12 mouse cellular contexts compared by ENCODE assay signal in genomic region chr6:112255388-112256225, GRCm38 (mm10). TPM values are rescaled to one million over a fixed set of nuclear protein-coding genes. Genes with fewer than 3 reads are reported as not detected.
A peak's percentile ranks its signal among the peaks of the same experiment; 100 is the strongest.
DNase-seq lines count a peak whose midpoint lies in the region; ATAC-seq and TF ChIP-seq lines count a peak whose summit lies in the region.
"Had no signal": no experiment of that assay in that cellular context is flagged by ENCODE, and none has a peak within 500 bp of the region (broad histone marks: within the 10 kb centered on the region; RNA-seq: fewer than 3 reads in every experiment).

No protein-coding gene starts in this region.

- H3K9me3 ChIP-seq in intestine, embryonic 14.5 days (ENCODE audit: control insufficient read depth, low read length), result no peaks in the 10 kb centered on the region
- H3K9me3 ChIP-seq in intestine, postnatal 0 days (ENCODE audit: control insufficient read depth), result no peaks in the 10 kb centered on the region
- no peaks in the 10 kb centered on the region for H3K9me3 ChIP-seq in lung, postnatal 0 days (ENCODE audit: low read length)
- no peaks in the 10 kb centered on the region for H3K9me3 ChIP-seq in midbrain, embryonic 13.5 days
- H3K9me3 ChIP-seq: limb, embryonic 15.5 days had no signal

- no peaks in the 10 kb centered on the region for H3K27me3 ChIP-seq in intestine, embryonic 14.5 days (replicated peaks; ENCODE audit: control insufficient read depth, insufficient read depth, low read length)
- no peaks in the 10 kb centered on the region for H3K27me3 ChIP-seq in intestine, postnatal 0 days (replicated peaks; ENCODE audit: control insufficient read depth, insufficient read depth, low read length)
- no peaks in the 10 kb centered on the region for H3K27me3 ChIP-seq in lung, postnatal 0 days (replicated peaks; ENCODE audit: insufficient read depth, low read length)
- H3K27me3 ChIP-seq in midbrain, embryonic 13.5 days, result no peaks in the 10 kb centered on the region
- H3K27me3 ChIP-seq: limb, embryonic 15.5 days had no signal

- WGBS in intestine, embryonic 14.5 days, result 50% methylated on average over 11 of the region's 11 CpGs
- 62% methylated on average over 11 of the region's 11 CpGs for WGBS in intestine, postnatal 0 days
- WGBS in lung, postnatal 0 days, result 46% methylated on average over 11 of the region's 11 CpGs
- WGBS in midbrain, embryonic 13.5 days, result 76% methylated on average over 11 of the region's 11 CpGs

- no peak overlapping the region for H3K4me2 ChIP-seq in intestine, embryonic 14.5 days (ENCODE audit: low read length)
- H3K4me2 ChIP-seq in intestine, postnatal 0 days (replicated peaks; ENCODE audit: low read depth), result no peak overlapping the region
- H3K4me2 ChIP-seq in lung, postnatal 0 days (replicated peaks; ENCODE audit: low read depth, low read length), result no peak overlapping the region
- H3K4me2 ChIP-seq in midbrain, embryonic 13.5 days (replicated peaks), result no peak overlapping the region
- H3K4me2 ChIP-seq: limb, embryonic 15.5 days had no signal

- no peak overlapping the region for H3K27ac ChIP-seq in intestine, embryonic 14.5 days (ENCODE audit: low read depth)
- H3K27ac ChIP-seq in intestine, postnatal 0 days (ENCODE audit: low read depth, low read length), result no peak overlapping the region
- H3K27ac ChIP-seq in lung, postnatal 0 days (ENCODE audit: low read length), result no peak overlapping the region
- H3K27ac ChIP-seq in midbrain, embryonic 13.5 days, result no peak overlapping the region
- H3K27ac ChIP-seq: hindbrain, postnatal 0 days; limb, embryonic 15.5 days; stomach, postnatal 0 days had no signal

- no peak for ATAC-seq in intestine, embryonic 14.5 days (replicated peaks; ENCODE audit: low FRiP score, low TSS enrichment, low read depth)
- ATAC-seq in intestine, postnatal 0 days, result no peak
- peak; percentile 49; the same call in 1 of the 2 replicates for ATAC-seq in lung, postnatal 0 days
- peak; percentile 17; the same call in 1 of the 2 replicates for ATAC-seq in megakaryocyte progenitor cell, adult 5-6 weeks (replicated peaks; ENCODE audit: poor library complexity)
- ATAC-seq in midbrain, embryonic 13.5 days, result no peak
- ATAC-seq: hindbrain, postnatal 0 days had no signal

- peak; percentile 12 for DNase-seq in adrenal gland, postnatal 14 days
- no peak for DNase-seq in adrenal gland, postnatal 25 days
- peak; percentile 60 for DNase-seq in intestine, embryonic 14.5 days (ENCODE audit: low spot score)
- DNase-seq in lung, postnatal 0 days (ENCODE audit: low spot score), result peak; percentile 18
- DNase-seq in lung, adult 18-20 months, result no peak

- H3K4me1 ChIP-seq in intestine, embryonic 14.5 days (replicated peaks; ENCODE audit: control insufficient read depth, insufficient read depth, low read length), result no peaks in the 10 kb centered on the region; the same call in 1 of the 2 replicates
- H3K4me1 ChIP-seq in intestine, postnatal 0 days (replicated peaks; ENCODE audit: control insufficient read depth, insufficient read depth, low read length), result no peaks in the 10 kb centered on the region
- peaks cover 4% of the 10 kb centered on the region; the same call in 1 of the 2 replicates for H3K4me1 ChIP-seq in lung, postnatal 0 days (ENCODE audit: insufficient read depth, low read depth, low read length)
- H3K4me1 ChIP-seq in midbrain, embryonic 13.5 days (replicated peaks), result no peaks in the 10 kb centered on the region
- H3K4me1 ChIP-seq: limb, embryonic 15.5 days had no signal

- no peaks in the 10 kb centered on the region for H3K36me3 ChIP-seq in intestine, embryonic 14.5 days (ENCODE audit: control insufficient read depth, insufficient read depth, low read length)
- no peaks in the 10 kb centered on the region for H3K36me3 ChIP-seq in intestine, postnatal 0 days (ENCODE audit: control insufficient read depth, insufficient read depth)
- no peaks in the 10 kb centered on the region for H3K36me3 ChIP-seq in lung, postnatal 0 days (ENCODE audit: insufficient read depth, low read length)
- H3K36me3 ChIP-seq in midbrain, embryonic 13.5 days, result no peaks in the 10 kb centered on the region
- H3K36me3 ChIP-seq: limb, embryonic 15.5 days had no signal

- no peak overlapping the region for H3K4me3 ChIP-seq in intestine, embryonic 14.5 days (ENCODE audit: low read depth, low read length)
- no peak overlapping the region for H3K4me3 ChIP-seq in intestine, postnatal 0 days (ENCODE audit: low read depth, low read length)
- H3K4me3 ChIP-seq in lung, postnatal 0 days (ENCODE audit: low read depth, low read length), result no peak overlapping the region
- no peak overlapping the region for H3K4me3 ChIP-seq in midbrain, embryonic 13.5 days (replicated peaks)
- H3K4me3 ChIP-seq: limb, embryonic 15.5 days had no signal

- H3K9ac ChIP-seq in intestine, embryonic 14.5 days (ENCODE audit: low read length), result no peak overlapping the region
- H3K9ac ChIP-seq in intestine, postnatal 0 days (ENCODE audit: low read depth, low read length), result no peak overlapping the region
- H3K9ac ChIP-seq in lung, postnatal 0 days (replicated peaks; ENCODE audit: low read depth), result no peak overlapping the region
- no peak overlapping the region for H3K9ac ChIP-seq in midbrain, embryonic 13.5 days (replicated peaks)
- H3K9ac ChIP-seq: limb, embryonic 15.5 days had no signal

- TF ChIP-seq EP300 in lung, postnatal 0 days (IDR thresholded peaks at IDR 0.05), result no peak

- no peak for TF ChIP-seq CTCF in intestine, postnatal 0 days (IDR thresholded peaks at IDR 0.05; ENCODE audit: low read depth)
- no peak for TF ChIP-seq CTCF in lung, postnatal 0 days (IDR thresholded peaks at IDR 0.05)

RNA-seq across cellular contexts. Expression of gene Lmcd1, which starts 18.0 kb away (rescaled TPM):
- total RNA-seq in adrenal gland, postnatal 14 days (2021), result 5.6 and 8.4 TPM in 2 replicates
- total RNA-seq in adrenal gland, postnatal 25 days (2021), result 4.6 and 5.6 TPM in 2 replicates
- polyA plus RNA-seq in intestine, embryonic 14.5 days (2014; fragmentation: Nextera tagmentation; extraction: Ambion mirVana), result 17.9 and 18.0 TPM in 2 replicates
- polyA plus RNA-seq in intestine, postnatal 0 days (2015; fragmentation: Nextera tagmentation; extraction: Ambion mirVana), result 8.0 and 8.7 TPM in 2 replicates
- polyA plus RNA-seq in lung, postnatal 0 days (2015; fragmentation: Nextera tagmentation; extraction: Ambion mirVana), result 64.9 and 69.3 TPM in 2 replicates
- total RNA-seq in megakaryocyte progenitor cell, adult 5-6 weeks (2015), result 0.35 and 0.44 TPM in 2 replicates
- total RNA-seq in megakaryocyte progenitor cell, adult 5-6 weeks (2017), result 0.17 and 2.3 TPM in 2 replicates
- 12.3 and 17.5 TPM in 2 replicates for polyA plus RNA-seq in midbrain, embryonic 13.5 days (2015; fragmentation: Nextera tagmentation; extraction: Ambion mirVana)
- total RNA-seq: granulocyte monocyte progenitor cell, adult 5-6 weeks had no signal

Comparison
In these comparisons a context has a peak if more than half of its experiments do, and no peak if none do; other contexts are left out.
1. DNase-seq: peak in adrenal gland, postnatal 14 days (single experiment), intestine, embryonic 14.5 days (single experiment) and lung, postnatal 0 days (single experiment); none in adrenal gland, postnatal 25 days (single experiment) and lung, adult 18-20 months (0 of 2).
2. ATAC-seq: peak in lung, postnatal 0 days (single experiment) and megakaryocyte progenitor cell, adult 5-6 weeks (single experiment); none in intestine, embryonic 14.5 days (single experiment), intestine, postnatal 0 days (single experiment) and midbrain, embryonic 13.5 days (single experiment).